Mouse (Mus musculus) T-helper 17 cell (primary cell): ENCODE measurements at regions not wholly inside any gene's neighbourhood (a gene's known extent, or its start where the extent isn't known, plus 50 kb on each side); places are given as distances from the start of the nearest gene placed in this dataset.

Source experiments
- in situ Hi-C, 2 experiments: fragments of 300-600 bp; cut with MboI, MseI; formaldehyde crosslinking; loops; 1 replicate in 1 of 2; 2 replicates in 1 of 2; pipeline ENCODE4 v1.15.1; 2025; ENCODE audit warnings: high pct_unique_total_duplicates in 2 of 2

GRCm38 (mm10) chr10:21446641-21447040 is 69.5 kb downstream of the Aldh8a1 start:
- in situ Hi-C loops, result loop anchor here in 1 of 2 experiments (5.0 kb wide), 1 partner anchor 49 kb away; no protein-coding TSS in a partner anchor

- in situ Hi-C loops, result loop anchor here in 1 of 2 experiments (5.0 kb wide), 1 partner anchor 51 kb away; no protein-coding TSS in a partner anchor
Observed at GRCm38 (mm10) chr10:21448132-21448531, 71.0 kb downstream of the Aldh8a1 start.

GRCm38 (mm10) chr10:21448942-21449341 is 71.9 kb downstream of the Aldh8a1 start:
- in situ Hi-C loops, result loop anchor here in 1 of 2 experiments (5.0 kb wide), 1 partner anchor 52 kb away; no protein-coding TSS in a partner anchor

- in situ Hi-C loops, result no loop called here
Observed at GRCm38 (mm10) chr10:21452611-21453010, 75.5 kb downstream of the Aldh8a1 start.

DNA sequence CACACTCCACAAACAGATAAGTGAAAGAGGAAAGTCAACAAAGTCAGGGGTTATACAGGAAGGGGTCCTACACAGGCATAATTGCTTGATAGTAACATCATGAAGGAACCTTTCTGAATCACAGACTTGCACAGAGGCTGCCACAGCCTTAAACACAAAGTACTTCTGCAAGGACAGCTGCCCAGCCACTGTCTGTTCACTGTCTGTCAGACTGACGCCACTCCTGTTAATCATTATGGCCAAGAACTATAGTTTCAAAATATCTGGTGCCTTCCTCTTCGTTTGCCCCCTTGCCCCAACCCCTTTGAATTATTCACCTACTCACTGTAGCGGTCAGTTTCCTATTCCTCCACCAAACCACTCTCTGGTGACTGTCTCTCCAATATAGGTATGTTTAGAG is 76.4 kb downstream of the Aldh8a1 start:
- in situ Hi-C loops, result no loop called here

- in situ Hi-C loops, result no loop called here
Observed at GRCm38 (mm10) chr10:21454153-21454552, 77.1 kb downstream of the Aldh8a1 start.

DNA sequence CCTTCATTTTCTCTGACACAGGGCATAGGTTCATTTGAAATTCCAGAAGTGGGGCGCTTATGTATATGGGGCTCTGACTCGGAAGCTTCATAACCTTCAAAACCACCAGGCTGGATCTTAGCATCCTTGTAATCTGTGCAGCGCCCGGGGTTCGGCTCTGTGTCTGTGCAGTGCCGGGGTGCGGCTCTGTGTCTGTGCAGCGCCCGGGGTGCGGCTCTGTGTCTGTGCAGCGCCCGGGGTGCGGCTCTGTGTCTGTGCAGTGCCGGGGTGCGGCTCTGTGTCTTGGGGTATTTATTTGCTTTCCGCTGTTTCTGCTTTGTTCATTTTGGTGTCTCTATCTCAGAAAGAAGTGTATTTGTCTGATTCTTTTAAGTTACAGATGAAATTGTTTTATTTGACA is 77.7 kb downstream of the Aldh8a1 start:
- in situ Hi-C loops, result no loop called here

DNA sequence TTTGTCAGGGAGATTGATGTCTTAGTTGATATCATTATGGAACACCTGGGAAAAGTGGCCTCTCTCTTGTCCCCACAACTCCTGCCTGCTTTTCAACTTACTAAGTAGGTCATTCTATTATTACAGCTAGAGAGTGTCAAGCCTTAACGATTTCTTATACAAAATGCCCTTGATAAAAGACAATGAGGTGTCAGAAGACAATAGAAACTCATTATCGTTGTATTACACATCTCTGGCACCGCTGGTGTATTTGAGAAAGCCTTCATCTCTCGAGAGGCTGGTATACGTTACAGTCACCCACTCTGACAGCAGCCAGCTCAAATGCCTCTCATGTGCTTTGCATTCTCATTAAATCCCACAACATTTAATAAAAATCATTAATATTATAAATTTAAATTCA is 78.8 kb downstream of the Aldh8a1 start:
- in situ Hi-C loops, result no loop called here

DNA sequence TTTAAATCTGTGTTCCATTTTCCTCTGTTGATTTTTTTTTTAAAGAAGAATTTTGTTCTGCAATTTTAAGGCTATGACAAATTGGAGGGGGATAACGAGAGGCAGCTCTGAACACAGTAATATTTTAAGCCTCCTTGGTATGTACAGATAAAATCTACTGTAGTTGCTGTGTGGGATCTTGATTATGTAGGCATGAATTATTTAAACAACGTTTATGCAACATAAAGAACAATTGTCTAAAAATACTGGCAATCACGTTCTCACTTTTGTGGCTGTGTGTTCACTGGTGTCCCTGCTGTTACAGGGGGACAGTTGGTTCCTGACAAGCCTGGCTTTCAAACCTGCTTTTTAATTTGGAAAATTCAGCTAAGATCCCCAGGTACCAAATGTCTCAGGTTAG is 79.3 kb downstream of the Aldh8a1 start:
- in situ Hi-C loops, result no loop called here

DNA sequence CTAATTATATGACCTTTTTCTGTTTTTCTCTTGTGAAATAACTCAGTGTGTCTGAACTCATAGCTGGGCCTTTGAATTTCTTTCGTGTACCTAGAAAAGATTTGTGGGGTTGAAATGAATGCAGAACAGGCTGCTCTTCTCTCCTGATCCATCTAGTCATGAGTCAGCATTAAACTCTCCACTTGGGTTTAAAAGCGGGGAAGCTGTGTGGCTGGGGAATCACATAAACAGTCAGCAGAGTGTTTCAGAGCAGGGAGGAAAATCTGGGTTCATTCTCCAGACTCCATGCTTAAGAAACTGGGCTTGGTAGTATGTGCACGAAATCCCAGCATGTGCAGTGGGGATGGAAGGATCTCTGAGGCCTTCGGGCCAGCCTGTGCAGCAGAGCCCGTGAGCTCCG is 79.9 kb downstream of the Aldh8a1 start:
- in situ Hi-C loops, result no loop called here

DNA sequence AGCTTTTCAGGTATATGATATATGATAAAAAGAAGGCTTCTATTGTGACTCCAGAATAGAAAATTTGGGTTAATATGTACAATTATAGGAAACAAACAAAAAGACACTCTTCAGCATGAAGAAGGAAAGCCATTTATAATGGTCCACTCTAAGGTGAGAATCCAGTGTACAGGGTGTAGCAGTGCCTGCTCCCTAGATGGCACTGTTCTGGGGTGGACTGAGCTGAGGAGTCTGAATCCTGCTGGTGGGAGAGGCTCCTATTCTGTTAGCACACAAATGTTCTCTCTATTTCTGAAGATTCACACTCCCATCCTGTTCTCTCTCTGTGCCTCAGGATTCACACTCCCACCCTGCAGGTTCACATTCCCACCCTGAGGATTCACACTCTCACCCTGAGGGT is 81.5 kb downstream of the Aldh8a1 start:
- in situ Hi-C loops, result no loop called here

GRCm38 (mm10) chr10:21460062-21460461 is 83.0 kb downstream of the Aldh8a1 start:
- in situ Hi-C loops, result loop anchor here (5.0 to 10.0 kb wide), 4 partner anchors 78 to 547 kb away; partner anchors contain the start of gene 1700020N01Rik (in 1 of the 2)

DNA sequence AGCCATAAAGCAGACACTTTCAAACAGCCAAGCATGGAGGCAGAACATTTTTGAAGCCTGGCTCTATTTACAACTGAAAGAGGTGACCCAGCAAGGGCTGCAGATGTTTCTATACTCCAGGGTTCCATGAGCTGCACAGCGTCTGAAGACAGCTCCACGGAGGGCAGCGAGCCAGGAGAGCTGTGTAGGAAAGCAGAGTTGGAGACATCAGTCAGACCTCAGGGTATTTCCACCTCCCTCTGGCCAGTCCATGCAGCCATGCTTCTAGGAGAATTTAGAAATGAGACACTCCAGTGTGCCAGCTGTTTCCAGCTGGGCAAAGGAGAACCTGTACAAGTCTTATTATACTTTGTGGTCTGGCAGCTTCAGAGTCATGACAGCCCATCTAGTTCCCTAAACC is 85.8 kb downstream of the Aldh8a1 start:
- in situ Hi-C loops, result loop anchor here (5.0 to 10.0 kb wide), 4 partner anchors 81 to 544 kb away; partner anchors contain the start of gene 1700020N01Rik (in 1 of the 2)

- in situ Hi-C loops, result loop anchor here (5.0 to 10.0 kb wide), 3 partner anchors 119 to 532 kb away; partner anchors contain the start of gene 1700020N01Rik (in 1 of the 2)
Observed at GRCm38 (mm10) chr10:21465362-21465761, 88.3 kb downstream of the Aldh8a1 start.

- in situ Hi-C loops, result loop anchor here (5.0 to 10.0 kb wide), 3 partner anchors 119 to 531 kb away; partner anchors contain the start of gene 1700020N01Rik (in 1 of the 2)
Observed at GRCm38 (mm10) chr10:21465806-21466377, 88.8 kb downstream of the Aldh8a1 start.

DNA sequence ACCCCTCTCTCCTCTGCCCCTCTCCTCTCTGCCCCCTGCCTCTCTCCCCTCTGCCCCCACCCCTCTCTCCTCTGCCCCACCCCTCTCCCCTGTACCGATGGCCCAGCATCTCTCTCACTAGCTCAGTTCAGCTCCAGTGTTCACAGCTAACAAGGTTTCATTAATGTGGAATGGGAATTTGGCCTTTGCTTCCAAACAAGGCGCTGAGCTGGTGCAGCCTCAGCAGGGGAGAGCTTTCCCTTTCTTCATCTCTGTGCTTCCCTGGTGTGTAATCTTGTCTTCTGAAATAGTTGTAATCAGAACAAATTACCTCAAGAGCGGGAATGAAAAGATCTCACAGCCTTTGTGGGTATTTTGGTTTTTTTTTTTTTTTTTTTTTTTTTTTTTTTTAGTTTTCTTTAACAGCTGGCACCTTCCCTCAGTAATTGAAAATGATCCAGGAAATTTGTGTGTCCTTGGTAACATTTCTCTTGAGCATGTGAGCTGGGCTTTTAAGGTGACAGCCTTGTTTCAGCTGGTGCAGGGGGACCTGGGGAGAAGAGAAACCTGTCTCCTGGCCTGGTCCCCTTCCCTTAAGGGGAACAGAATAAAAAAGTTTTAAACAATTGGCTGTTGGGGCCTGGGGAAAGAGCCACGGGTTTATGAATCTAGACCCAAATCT is 90.5 kb downstream of the Aldh8a1 start:
- in situ Hi-C loops, result loop anchor here (5.0 to 10.0 kb wide), 3 partner anchors 117 to 530 kb away; partner anchors contain the start of gene 1700020N01Rik (in 1 of the 2)

- in situ Hi-C loops, result loop anchor here (5.0 to 10.0 kb wide), 3 partner anchors 116 to 529 kb away; partner anchors contain the start of gene 1700020N01Rik (in 1 of the 2)
Observed at GRCm38 (mm10) chr10:21468421-21468820, 91.3 kb downstream of the Aldh8a1 start.

DNA sequence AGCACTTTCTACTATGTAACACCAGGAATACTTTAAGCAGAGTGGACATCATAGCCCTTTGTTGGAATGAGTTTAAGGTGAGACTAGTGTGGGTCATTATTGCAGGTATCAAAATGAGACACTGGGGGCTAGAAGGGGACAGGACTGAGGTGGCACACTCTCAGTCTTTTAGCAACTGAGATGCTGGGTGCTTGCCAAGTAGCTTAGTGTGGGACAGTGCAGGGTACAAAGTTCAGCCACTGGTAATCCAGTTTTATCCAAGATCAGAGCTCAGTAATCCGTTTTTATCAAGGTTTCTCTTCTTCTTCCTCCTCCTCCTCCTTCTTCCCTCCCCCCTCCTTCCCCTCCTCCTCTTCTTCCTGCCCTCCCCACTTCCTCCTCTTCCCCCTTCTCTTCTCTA is 92.9 kb downstream of the Aldh8a1 start:
- in situ Hi-C loops, result loop anchor here (5.0 to 10.0 kb wide), 3 partner anchors 115 to 527 kb away; partner anchors contain the start of gene 1700020N01Rik (in 1 of the 2)

DNA sequence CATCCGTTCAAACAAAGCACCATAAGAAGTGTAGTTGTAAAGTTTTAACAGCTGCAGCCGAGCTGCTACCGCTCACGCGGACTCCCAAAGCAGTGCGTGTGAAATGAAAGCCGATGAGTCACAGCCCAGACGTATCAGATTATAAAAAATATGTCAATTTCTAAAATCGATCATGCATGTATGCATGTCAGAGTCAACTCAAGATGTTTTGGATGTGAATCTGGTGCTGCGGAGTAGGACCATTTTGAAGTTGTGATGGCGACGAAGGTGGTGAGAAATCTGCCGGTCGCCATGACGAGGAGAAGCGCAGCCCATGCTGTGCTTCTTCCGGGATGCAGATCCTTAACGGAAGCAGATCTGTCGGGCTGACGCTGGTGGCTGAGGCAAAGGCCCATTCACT is 93.5 kb downstream of the Aldh8a1 start:
- in situ Hi-C loops, result no loop called here

GRCm38 (mm10) chr10:21474242-21474641 is 97.2 kb downstream of the Aldh8a1 start:
- in situ Hi-C loops, result no loop called here

GRCm38 (mm10) chr10:21478004-21478403 is 100.9 kb downstream of the Aldh8a1 start:
- in situ Hi-C loops, result no loop called here

DNA sequence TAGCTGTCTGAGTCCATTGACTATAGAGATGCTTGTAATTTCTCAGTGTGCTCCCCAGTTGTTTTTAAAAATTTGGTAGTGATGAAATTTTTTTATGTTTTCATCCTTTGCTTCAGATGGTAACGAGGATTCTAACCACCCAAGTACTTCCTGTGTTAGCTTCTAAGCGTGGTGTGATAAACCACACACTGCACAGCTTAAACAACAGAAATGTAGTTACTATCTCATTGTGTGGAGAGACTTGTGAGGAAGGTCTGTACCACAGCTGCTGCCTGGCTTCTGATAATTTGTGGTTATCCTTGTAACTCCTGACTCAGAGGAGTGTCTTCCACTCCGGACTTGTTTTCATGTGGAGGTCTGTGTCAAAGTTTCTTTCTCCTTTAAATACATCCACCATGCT is 102.3 kb downstream of the Aldh8a1 start:
- in situ Hi-C loops, result no loop called here
